ENCODE assay signal across 8 mouse cellular contexts in genomic region chr1:135670397-135671130, GRCm38 (mm10). TPM values are rescaled to one million over a fixed set of nuclear protein-coding genes. Genes with fewer than 3 reads are reported as not detected.
DNase-seq lines count a peak whose midpoint lies in the region; ATAC-seq lines count a peak whose summit lies in the region.

No protein-coding gene starts in this region.

- peak; percentile 75 for ATAC-seq in activated CD4-positive, CD25-positive, alpha-beta regulatory T cell, adult 4 months
- ATAC-seq in common myeloid progenitor, adult 5-6 weeks (replicated peaks; ENCODE audit: low read depth, poor library complexity, severe bottlenecking) = peak; percentile 85
- peak; percentile 93 for ATAC-seq in megakaryocyte, adult 5-6 weeks (ENCODE audit: poor library complexity, severe bottlenecking)

- peak; percentile 63 to 73 for DNase-seq in gastrocnemius, adult 8-10 months (ENCODE audit: low spot score in 2 of 2)
- DNase-seq in hindlimb bud, embryonic 11.5 days (ENCODE audit: extremely low spot score, low read depth, low spot score) = peak; percentile 53
- peak; percentile 70 to 80 for DNase-seq in left cerebral cortex, adult 8-10 months (ENCODE audit: low spot score in 2 of 2)
- peak; percentile 87 to 88 for DNase-seq in right cerebral cortex, adult 2 months (ENCODE audit: low spot score in 2 of 2)
- DNase-seq in urinary bladder, postnatal 25 days (ENCODE audit: low spot score) = peak; percentile 84

RNA-seq across cellular contexts. Expression of gene Csrp1, which starts 49.3 kb away (rescaled TPM):
- 10 to 100 TPM; 14.5 to 35.2 TPM for polyA plus RNA-seq in activated CD4-positive, CD25-positive, alpha-beta regulatory T cell, adult 4 months (2017; shearing (Covaris generic))
- total RNA-seq in common myeloid progenitor, adult 5-6 weeks (2017) = 161 and 170 TPM in 2 replicates
- 10 to 100 TPM; 17.2 to 24.8 (median 23.2) TPM for total RNA-seq in gastrocnemius, adult 8-10 months (2022)
- total RNA-seq in left cerebral cortex, adult 8-10 months (2022) = 100 to 1,000 TPM; 277 to 320 (median 278) TPM
- total RNA-seq in megakaryocyte, adult 5-6 weeks (2015) = 86.2 and 87.6 TPM in 2 replicates
- 99.9 and 100 TPM in 2 replicates for total RNA-seq in megakaryocyte, adult 5-6 weeks (2017)

Comparison
In these comparisons a context has a peak if more than half of its experiments do, and no peak if none do; other contexts are left out.
1. Peak in every context shown above with its lines: DNase-seq and ATAC-seq.